ENCODE assay signal across 8 mouse cellular contexts in the genomic region with DNA sequence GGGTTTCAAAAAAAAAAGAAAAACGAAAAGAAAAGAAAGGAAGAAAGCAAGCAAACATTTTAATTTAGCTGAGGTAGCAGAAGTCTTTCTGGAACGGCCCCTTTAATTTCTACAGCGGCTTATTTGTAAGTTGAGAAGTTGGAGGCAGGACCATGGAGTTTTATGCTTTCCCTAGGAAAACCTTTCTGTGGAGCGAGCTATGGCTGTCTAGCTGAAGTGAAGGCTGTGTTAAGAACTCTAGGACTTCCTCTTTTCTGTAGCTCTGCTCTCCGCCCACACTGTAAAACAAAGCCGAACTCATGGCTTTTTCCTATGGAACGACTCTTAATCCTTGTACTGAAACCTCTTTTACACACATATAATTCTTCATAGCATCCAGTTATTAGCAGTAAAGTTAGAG. TPM values are rescaled to one million over a fixed set of nuclear protein-coding genes. Genes with fewer than 3 reads are reported as not detected.
A peak's percentile ranks its signal among the peaks of the same experiment; 100 is the strongest.
DNase-seq lines count a peak whose midpoint lies in the region; ATAC-seq and TF ChIP-seq lines count a peak whose summit lies in the region.

No protein-coding gene starts in this region.

- peak overlapping the region; percentile 27 for H3K4me3 ChIP-seq in intestine, embryonic 16.5 days (ENCODE audit: low read length)
- peak overlapping the region; percentile 92 for H3K4me3 ChIP-seq in myocyte

- ATAC-seq in intestine, embryonic 16.5 days, result no peak
- no peak for ATAC-seq in inflammation-experienced regulatory T-cells, adult 6 months
- no peak for ATAC-seq in cerebellum, adult (ENCODE audit: insufficient number of reproducible peaks, low FRiP score, low TSS enrichment)

- H3K79me2 ChIP-seq in myocyte (ENCODE audit: control insufficient read depth, insufficient read depth), result no peaks in the 10 kb centered on the region

- no peak overlapping the region for H3ac ChIP-seq in myocyte (ENCODE audit: control insufficient read depth, insufficient read length)

- peaks cover 12% of the 10 kb centered on the region for H3K4me1 ChIP-seq in intestine, embryonic 16.5 days (ENCODE audit: control insufficient read depth, insufficient read depth, low read length)

- no peak for TF ChIP-seq POLR2A in myocyte (IDR thresholded peaks at IDR 0.05; ENCODE audit: insufficient read length, low read depth)

- peak overlapping the region; percentile 87; the same call in 1 of the 2 replicates for H3K4me2 ChIP-seq in intestine, embryonic 16.5 days (ENCODE audit: low read depth, low read length)
- H3K4me2 ChIP-seq in myocyte (ENCODE audit: low read depth), result peak overlapping the region; percentile 86

- WGBS in intestine, embryonic 16.5 days, result 39% methylated on average over 7 of the region's 7 CpGs

- H3K36me3 ChIP-seq in intestine, embryonic 16.5 days (ENCODE audit: control insufficient read depth, insufficient read depth, low read length), result no peaks in the 10 kb centered on the region
- H3K36me3 ChIP-seq in myocyte (ENCODE audit: control insufficient read depth, insufficient read depth), result no peaks in the 10 kb centered on the region

- no peaks in the 10 kb centered on the region for H3K9me3 ChIP-seq in intestine, embryonic 16.5 days (ENCODE audit: control insufficient read depth, low read length)

- no peaks in the 10 kb centered on the region for H3K27me3 ChIP-seq in intestine, embryonic 16.5 days (replicated peaks; ENCODE audit: control insufficient read depth, insufficient read depth, low read length)
- H3K27me3 ChIP-seq in myocyte (ENCODE audit: control insufficient read depth, insufficient read depth, insufficient read length), result no peaks in the 10 kb centered on the region

- DNase-seq in kidney, adult 9 months, result peak; percentile 24
- DNase-seq in kidney, adult 11 months, result no peak
- peak; percentile 37 for DNase-seq in embryo, embryonic 11 days
- DNase-seq in cerebellum, postnatal 36 days, result no peak

- 0 out of 2 replicates have a peak overlapping the region, but pooled peaks have one; percentile 6 for H3K9ac ChIP-seq in intestine, embryonic 16.5 days (ENCODE audit: low read depth, low read length)

- peak overlapping the region; percentile 34; the same call in 1 of the 2 replicates for H3K27ac ChIP-seq in intestine, embryonic 16.5 days (ENCODE audit: low read length)

TF ChIP-seq in myocyte, 11 proteins besides CTCF, POLR2A, EP300 and RAD21:
- TF ChIP-seq MYOG (IDR thresholded peaks at IDR 0.05; ENCODE audit: control insufficient read depth in 1 of 3, insufficient read depth in 1 of 3, insufficient read length in 2 of 3, low read depth in 2 of 3) (no peak), CEBPB (IDR thresholded peaks at IDR 0.05; ENCODE audit: insufficient read depth, poor library complexity, severe bottlenecking) (no peak)

RNA-seq across cellular contexts. Expression of gene Prcp, which starts 2.3 kb away (rescaled TPM):
- polyA plus RNA-seq in intestine, embryonic 16.5 days (2015; fragmentation: Nextera tagmentation; extraction: Ambion mirVana), result 22.8 and 25.3 TPM in 2 replicates
- 10.8 TPM for polyA plus RNA-seq in myocyte (2012; fragmentation: generic; extraction: Trizol)
- 10 to 100 TPM; 17.7 to 28.8 (median 26.7) TPM for polyA plus RNA-seq in inflammation-experienced regulatory T-cells, adult 6 months (2017; shearing (Covaris generic))

RNA-seq across cellular contexts. Expression of gene Ddias, which starts 2.5 kb away (rescaled TPM):
- 8.7 and 9.2 TPM in 2 replicates for polyA plus RNA-seq in intestine, embryonic 16.5 days (2015; fragmentation: Nextera tagmentation; extraction: Ambion mirVana)
- polyA plus RNA-seq in myocyte (2012; fragmentation: generic; extraction: Trizol), result 2.0 TPM
- 10 to 100 TPM in 1 of 3 experiments, 1 to 10 TPM in 2; 2.2 to 14.0 (median 4.4) TPM for polyA plus RNA-seq in inflammation-experienced regulatory T-cells, adult 6 months (2017; shearing (Covaris generic))

Comparison
In these comparisons a context has a peak if more than half of its experiments do, and no peak if none do; other contexts are left out.
1. DNase-seq: peak in kidney, adult 9 months (single experiment) and embryo, embryonic 11 days (single experiment); none in kidney, adult 11 months (single experiment) and cerebellum, postnatal 36 days (0 of 2).